Mouse (Mus musculus) ES-CJ7 (cell line): ENCODE data around the gene Obox7.
A peak's percentile ranks its signal among the peaks of the same experiment; 100 is the strongest.
"Not testable (repeated sequence)": the region's sequence is repeated elsewhere in the genome, so short reads cannot be mapped to it uniquely, and the experiment has no call there.

Experiments
- DNase-seq: peaks from one replicate; pipeline ENCODE4 v3.0.0; 2011; ENCODE audit warnings: low read depth, low spot score

The Obox7 gene

GRCm38 (mm10) chr7:14659196-14659595 lies at the start of gene Obox7:
Gene Obox7, plus strand, starts transcription at chr7:14659496.
- DNase-seq, result not testable (repeated sequence)

- peak; percentile 36 for DNase-seq
These were observed 36.4 kb upstream of the Obox7 start for GRCm38 (mm10) chr7:14622556-14623542.
